16 mouse cellular contexts compared by ENCODE assay signal in genomic region chr1:34961633-34962507, GRCm38 (mm10).
DNase-seq lines count a peak whose midpoint lies in the region; ATAC-seq and TF ChIP-seq lines count a peak whose summit lies in the region.
"Had no signal": no experiment of that assay in that cellular context is flagged by ENCODE, and none has a peak within 500 bp of the region (broad histone marks: within the 10 kb centered on the region; RNA-seq: fewer than 3 reads in every experiment).

No protein-coding gene starts in this region.

- no peak overlapping the region for H3K27ac ChIP-seq in forebrain, embryonic 13.5 days
- no peak overlapping the region for H3K27ac ChIP-seq in forebrain, embryonic 11.5 days (ENCODE audit: low read depth, low read length)
- no peak overlapping the region; the same call in 1 of the 2 replicates for H3K27ac ChIP-seq in hindbrain, embryonic 15.5 days (replicated peaks)
- H3K27ac ChIP-seq in thymus, adult 2 months (ENCODE audit: control insufficient read depth, insufficient read depth, low read length) = no peak overlapping the region
- H3K27ac ChIP-seq: embryonic facial prominence, embryonic 13.5 days; heart, embryonic 15.5 days; liver, embryonic 15.5 days; neural tube, embryonic 15.5 days had no signal

- no peak for DNase-seq in forebrain, embryonic 11.5 days (ENCODE audit: low spot score)
- DNase-seq in 416B (ENCODE audit: low read depth) = peak; percentile 34
- peak; percentile 22 for DNase-seq in Muller cell, postnatal 12 days (ENCODE audit: inconsistent ontology term)
- no peak for DNase-seq in thymus, adult 2 months
- DNase-seq in kidney, adult 11 months = no peak
- DNase-seq in layer of hippocampus, postnatal 25 days (ENCODE audit: extremely low spot score in 1 of 2, low spot score in 1 of 2) = no peak
- DNase-seq: cerebellum, adult 9-10 months; kidney, postnatal 14 days; lung, postnatal 36 days had no signal

- H3K9ac ChIP-seq in forebrain, embryonic 13.5 days = no peak overlapping the region
- H3K9ac ChIP-seq in forebrain, embryonic 11.5 days (ENCODE audit: low read length) = no peak overlapping the region
- H3K9ac ChIP-seq in hindbrain, embryonic 15.5 days = no peak overlapping the region
- H3K9ac ChIP-seq: embryonic facial prominence, embryonic 13.5 days; heart, embryonic 15.5 days; liver, embryonic 15.5 days; neural tube, embryonic 15.5 days had no signal

- 0 out of 2 replicates have a peak, but pooled peaks cover 5% of the 10 kb centered on the region for H3K4me1 ChIP-seq in forebrain, embryonic 13.5 days
- H3K4me1 ChIP-seq in forebrain, embryonic 11.5 days (replicated peaks; ENCODE audit: control insufficient read depth, insufficient read depth, low read length) = no peaks in the 10 kb centered on the region
- H3K4me1 ChIP-seq in hindbrain, embryonic 15.5 days (replicated peaks) = peaks cover 2% of the 10 kb centered on the region; the same call in 1 of the 2 replicates
- H3K4me1 ChIP-seq in thymus, adult 2 months (replicated peaks; ENCODE audit: control insufficient read depth, insufficient read depth, low read length) = no peaks in the 10 kb centered on the region
- H3K4me1 ChIP-seq: embryonic facial prominence, embryonic 13.5 days; heart, embryonic 15.5 days; liver, embryonic 15.5 days; neural tube, embryonic 15.5 days had no signal

- 0 out of 2 replicates have a peak, but pooled peaks have one; percentile 30 for ATAC-seq in forebrain, embryonic 13.5 days
- ATAC-seq in forebrain, embryonic 11.5 days (replicated peaks; ENCODE audit: low FRiP score) = no peak
- peak; percentile 34; the same call in 1 of the 2 replicates for ATAC-seq in hindbrain, embryonic 15.5 days (ENCODE audit: low FRiP score, low read depth)
- ATAC-seq: inflammation-experienced regulatory T-cells, adult 6 months had no signal

- no peak for TF ChIP-seq POLR2A in thymus, adult 2 months (IDR thresholded peaks at IDR 0.05; ENCODE audit: control insufficient read depth, extremely low read depth, insufficient read depth, low read length, poor library complexity)

- no peak overlapping the region for H3K4me3 ChIP-seq in forebrain, embryonic 13.5 days
- no peak overlapping the region for H3K4me3 ChIP-seq in forebrain, embryonic 11.5 days (ENCODE audit: low read depth, low read length)
- H3K4me3 ChIP-seq in hindbrain, embryonic 15.5 days = no peak overlapping the region
- no peak overlapping the region for H3K4me3 ChIP-seq in thymus, adult 2 months (ENCODE audit: control insufficient read depth, insufficient read depth, low read length)
- H3K4me3 ChIP-seq: embryonic facial prominence, embryonic 13.5 days; heart, embryonic 15.5 days; liver, embryonic 15.5 days; neural tube, embryonic 15.5 days had no signal

- no peaks in the 10 kb centered on the region for H3K36me3 ChIP-seq in forebrain, embryonic 13.5 days (ENCODE audit: poor library complexity, severe bottlenecking)
- no peaks in the 10 kb centered on the region for H3K36me3 ChIP-seq in forebrain, embryonic 11.5 days (ENCODE audit: control insufficient read depth, insufficient read depth, low read length)
- no peaks in the 10 kb centered on the region for H3K36me3 ChIP-seq in hindbrain, embryonic 15.5 days
- H3K36me3 ChIP-seq in thymus, adult 2 months (ENCODE audit: control insufficient read depth, insufficient read depth, low read length) = no peaks in the 10 kb centered on the region
- H3K36me3 ChIP-seq: embryonic facial prominence, embryonic 13.5 days; heart, embryonic 15.5 days; liver, embryonic 15.5 days; neural tube, embryonic 15.5 days had no signal

- no peaks in the 10 kb centered on the region for H3K9me3 ChIP-seq in forebrain, embryonic 13.5 days (replicated peaks)
- H3K9me3 ChIP-seq in forebrain, embryonic 11.5 days (ENCODE audit: control insufficient read depth, low read length) = no peaks in the 10 kb centered on the region
- no peaks in the 10 kb centered on the region for H3K9me3 ChIP-seq in hindbrain, embryonic 15.5 days
- H3K9me3 ChIP-seq: embryonic facial prominence, embryonic 13.5 days; heart, embryonic 15.5 days; liver, embryonic 15.5 days; neural tube, embryonic 15.5 days had no signal

- H3K27me3 ChIP-seq in forebrain, embryonic 13.5 days = no peaks in the 10 kb centered on the region
- no peaks in the 10 kb centered on the region for H3K27me3 ChIP-seq in forebrain, embryonic 11.5 days (ENCODE audit: control insufficient read depth, insufficient read depth, low read length)
- H3K27me3 ChIP-seq in hindbrain, embryonic 15.5 days = no peaks in the 10 kb centered on the region
- H3K27me3 ChIP-seq in thymus, adult 2 months (ENCODE audit: control insufficient read depth, insufficient read depth, low read length) = no peaks in the 10 kb centered on the region
- H3K27me3 ChIP-seq: embryonic facial prominence, embryonic 13.5 days; heart, embryonic 15.5 days; liver, embryonic 15.5 days; neural tube, embryonic 15.5 days had no signal

- no peak for TF ChIP-seq CTCF in thymus, adult 2 months (IDR thresholded peaks at IDR 0.05; ENCODE audit: borderline replicate concordance, control insufficient read depth, extremely low read depth, insufficient read depth, low read length, poor library complexity)

- WGBS in forebrain, embryonic 13.5 days = 70% methylated on average over 19 of the region's 19 CpGs
- WGBS in forebrain, embryonic 11.5 days = 80% methylated on average over 19 of the region's 19 CpGs
- 62% methylated on average over 19 of the region's 19 CpGs for WGBS in hindbrain, embryonic 15.5 days
- 75% methylated on average over 19 of the region's 19 CpGs for WGBS in thymus, adult 2 months

- H3K4me2 ChIP-seq in forebrain, embryonic 13.5 days = no peak overlapping the region
- no peak overlapping the region for H3K4me2 ChIP-seq in forebrain, embryonic 11.5 days (ENCODE audit: low read depth, low read length, severe bottlenecking)
- no peak overlapping the region for H3K4me2 ChIP-seq in hindbrain, embryonic 15.5 days
- H3K4me2 ChIP-seq: embryonic facial prominence, embryonic 13.5 days; heart, embryonic 15.5 days; liver, embryonic 15.5 days; neural tube, embryonic 15.5 days had no signal

Comparison
In these comparisons a context has a peak if more than half of its experiments do, and no peak if none do; other contexts are left out.
1. DNase-seq: peak in 416B (single experiment) and Muller cell, postnatal 12 days (single experiment); none in forebrain, embryonic 11.5 days (single experiment), thymus, adult 2 months (single experiment), kidney, adult 11 months (single experiment) and layer of hippocampus, postnatal 25 days (0 of 2).